Mouse (Mus musculus): Measurements from ENCODE around the gene Adprhl1.

DNA sequence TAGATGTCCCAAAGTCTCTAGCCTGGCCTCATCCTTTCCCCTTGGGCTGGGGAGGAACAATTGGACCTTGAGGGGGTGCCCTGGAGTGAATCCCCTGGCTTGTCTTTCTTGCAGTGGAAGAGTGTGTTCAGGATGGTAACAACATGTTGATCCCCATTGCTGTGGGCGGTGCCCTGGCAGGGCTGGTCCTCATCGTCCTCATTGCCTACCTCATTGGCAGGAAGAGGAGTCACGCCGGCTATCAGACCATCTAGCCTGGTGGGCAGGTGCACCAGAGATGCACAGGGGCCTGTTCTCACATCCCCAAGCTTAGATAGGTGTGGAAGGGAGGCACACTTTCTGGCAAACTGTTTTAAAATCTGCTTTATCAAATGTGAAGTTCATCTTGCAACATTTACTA is 79.7 kb downstream of the Adprhl1 start:
- TF ChIP-seq CTCF (IDR thresholded peaks at IDR 0.05; ENCODE audit: control insufficient read depth, insufficient read depth, insufficient replicate concordance, low read depth, low read length), result no peak
- TF ChIP-seq POLR2A (IDR thresholded peaks at IDR 0.05; ENCODE audit: control insufficient read depth, low read depth, low read length), result no peak
